Mouse (Mus musculus): ENCODE results near the gene Wbp11. TPM values are rescaled to one million over a fixed set of nuclear protein-coding genes. Genes with fewer than 3 reads are reported as not detected.

Gene Wbp11
- polyA plus RNA-seq, 1 experiment from 2014 or later: 78.4 TPM

- H3K4me2 ChIP-seq: no peak overlapping the region
- no peak overlapping the region for H3K27ac ChIP-seq (replicated peaks)
- H3K27me3 ChIP-seq: no peaks in the 10 kb centered on the region
- 93% methylated on average over 8 of the region's 8 CpGs for WGBS
- H3K36me3 ChIP-seq: no peaks in the 10 kb centered on the region
- no peak overlapping the region for H3K9ac ChIP-seq
- no peak for ATAC-seq (ENCODE audit: low FRiP score, low read depth)
- H3K4me3 ChIP-seq: no peak overlapping the region
- H3K9me3 ChIP-seq: no peaks in the 10 kb centered on the region
- no peaks in the 10 kb centered on the region for H3K4me1 ChIP-seq (replicated peaks)
Measured at GRCm38 (mm10) chr6:136769143-136769542, 58.9 kb downstream of the Wbp11 start.

- WGBS: 72% methylated on average over 1 of the region's 1 CpGs
- H3K9ac ChIP-seq: no peak overlapping the region
- ATAC-seq (ENCODE audit: low FRiP score, low read depth): no peak; the same call in 1 of the 2 replicates
Measured at GRCm38 (mm10) chr6:136763912-136764311, 64.1 kb downstream of the Wbp11 start.

More at GRCm38 (mm10) chr6:136763912-136764311, 64.1 kb downstream of the Wbp11 start:
- no peaks in the 10 kb centered on the region for H3K36me3 ChIP-seq
- H3K9me3 ChIP-seq: no peaks in the 10 kb centered on the region
- H3K27me3 ChIP-seq: no peaks in the 10 kb centered on the region
- no peaks in the 10 kb centered on the region for H3K4me1 ChIP-seq (replicated peaks)
- no peak overlapping the region for H3K4me3 ChIP-seq
- no peak overlapping the region for H3K4me2 ChIP-seq
- H3K27ac ChIP-seq (replicated peaks): no peak overlapping the region

Small RNA genes lying within 50 kb of the gene (microRNA-seq; reads per million reads assigned to microRNA genes)
- gene Gm44364: not detected

Other genes starting within 250 kb of the Wbp11 start
- 1.3 and 1.5 TPM in 2 replicates for gene Plbd1, start 166.3 kb downstream of the Wbp11 start, polyA plus RNA-seq (2015; fragmentation: Nextera tagmentation; extraction: Ambion mirVana)
- gene Gucy2c, start 46.5 kb downstream of the Wbp11 start, polyA plus RNA-seq (2015; fragmentation: Nextera tagmentation; extraction: Ambion mirVana): 0.17 and 0.22 TPM in 2 replicates
- gene Hist4h4, start 23.8 kb downstream of the Wbp11 start, polyA plus RNA-seq (2015; fragmentation: Nextera tagmentation; extraction: Ambion mirVana): 0.43 and 0.52 TPM in 2 replicates
- 106 and 109 TPM in 2 replicates for gene H2afj, start 20.0 kb downstream of the Wbp11 start, polyA plus RNA-seq (2015; fragmentation: Nextera tagmentation; extraction: Ambion mirVana)
- 1.2 and 1.3 TPM in 2 replicates for gene BC049715, start 607 bp downstream of the Wbp11 start, polyA plus RNA-seq (2015; fragmentation: Nextera tagmentation; extraction: Ambion mirVana)
- 1.4 and 1.8 TPM in 2 replicates for gene Smco3, start 7.2 kb upstream of the Wbp11 start, polyA plus RNA-seq (2015; fragmentation: Nextera tagmentation; extraction: Ambion mirVana)
- gene Art4, start 29.5 kb upstream of the Wbp11 start, polyA plus RNA-seq (2015; fragmentation: Nextera tagmentation; extraction: Ambion mirVana): 0.09 and 0.46 TPM in 2 replicates
- 12.2 and 21.3 TPM in 2 replicates for gene Mgp, start 47.6 kb upstream of the Wbp11 start, polyA plus RNA-seq (2015; fragmentation: Nextera tagmentation; extraction: Ambion mirVana)
- not detected in 2 replicates for gene Erp27, start 93.9 kb upstream of the Wbp11 start, polyA plus RNA-seq (2015; fragmentation: Nextera tagmentation; extraction: Ambion mirVana)
- gene Pde6h, start 95.6 kb upstream of the Wbp11 start, polyA plus RNA-seq (2015; fragmentation: Nextera tagmentation; extraction: Ambion mirVana): 0.07 and 1.1 TPM in 2 replicates
- 14.0 and 16.7 TPM in 2 replicates for gene Arhgdib, start 113.7 kb upstream of the Wbp11 start, polyA plus RNA-seq (2015; fragmentation: Nextera tagmentation; extraction: Ambion mirVana)

All from hindbrain, embryonic 15.5 days (tissue).